Mouse (Mus musculus): ENCODE data around the gene Ube2h. TPM values are rescaled to one million over a fixed set of nuclear protein-coding genes. Genes with fewer than 3 reads are reported as not detected.

Ube2h gene
- total RNA-seq, 2 experiments from 2014 or later: 50.4 to 62.2 TPM

GRCm38 (mm10) chr6:30299683-30300082 is 4.7 kb downstream of the Ube2h start:
- DNase-seq: no peak

GRCm38 (mm10) chr6:30299116-30299515 is 5.2 kb downstream of the Ube2h start:
- DNase-seq: no peak

- DNase-seq: no peak
Observed at GRCm38 (mm10) chr6:30292579-30292978, 11.8 kb downstream of the Ube2h start.

GRCm38 (mm10) chr6:30287958-30288357 is 16.4 kb downstream of the Ube2h start:
- peak; percentile 25 for DNase-seq

- no peak for DNase-seq
Observed at GRCm38 (mm10) chr6:30286642-30287041, 17.7 kb downstream of the Ube2h start.

- no peak for DNase-seq
Observed at GRCm38 (mm10) chr6:30284177-30284576, 20.2 kb downstream of the Ube2h start.

GRCm38 (mm10) chr6:30282361-30282760 is 22.0 kb downstream of the Ube2h start:
- DNase-seq: no peak

GRCm38 (mm10) chr6:30278374-30278773 is 26.0 kb downstream of the Ube2h start:
- DNase-seq: no peak

GRCm38 (mm10) chr6:30276882-30277281 is 27.5 kb downstream of the Ube2h start:
- no peak for DNase-seq

GRCm38 (mm10) chr6:30276375-30276774 is 28.0 kb downstream of the Ube2h start:
- DNase-seq: no peak

GRCm38 (mm10) chr6:30275159-30275847 is 29.0 kb downstream of the Ube2h start:
- DNase-seq: no peak

GRCm38 (mm10) chr6:30272911-30273310 is 31.4 kb downstream of the Ube2h start:
- no peak for DNase-seq

GRCm38 (mm10) chr6:30272338-30272905 is 31.9 kb downstream of the Ube2h start:
- DNase-seq: no peak

- DNase-seq: no peak
Observed at GRCm38 (mm10) chr6:30269846-30270245, 34.5 kb downstream of the Ube2h start.

GRCm38 (mm10) chr6:30267486-30267885 is 36.9 kb downstream of the Ube2h start:
- no peak for DNase-seq

GRCm38 (mm10) chr6:30265402-30265801 is 38.9 kb downstream of the Ube2h start:
- DNase-seq: peak; percentile 36

- no peak for DNase-seq
Observed at GRCm38 (mm10) chr6:30263053-30263452, 41.3 kb downstream of the Ube2h start.

GRCm38 (mm10) chr6:30259271-30259670 is 45.1 kb downstream of the Ube2h start:
- no peak for DNase-seq

GRCm38 (mm10) chr6:30257962-30258361 is 46.4 kb downstream of the Ube2h start:
- DNase-seq: no peak

GRCm38 (mm10) chr6:30255846-30256245 is 48.5 kb downstream of the Ube2h start:
- no peak for DNase-seq

- DNase-seq: no peak
Observed at GRCm38 (mm10) chr6:30252271-30253010, 51.9 kb downstream of the Ube2h start.

GRCm38 (mm10) chr6:30248708-30249107 is 55.6 kb downstream of the Ube2h start:
- DNase-seq: no peak

- no peak for DNase-seq
Observed at GRCm38 (mm10) chr6:30245940-30246339, 58.4 kb downstream of the Ube2h start.

All from gastrocnemius, postnatal 25 days (tissue).